Comparison of ENCODE assay signal across 8 mouse cellular contexts in the genomic region with DNA sequence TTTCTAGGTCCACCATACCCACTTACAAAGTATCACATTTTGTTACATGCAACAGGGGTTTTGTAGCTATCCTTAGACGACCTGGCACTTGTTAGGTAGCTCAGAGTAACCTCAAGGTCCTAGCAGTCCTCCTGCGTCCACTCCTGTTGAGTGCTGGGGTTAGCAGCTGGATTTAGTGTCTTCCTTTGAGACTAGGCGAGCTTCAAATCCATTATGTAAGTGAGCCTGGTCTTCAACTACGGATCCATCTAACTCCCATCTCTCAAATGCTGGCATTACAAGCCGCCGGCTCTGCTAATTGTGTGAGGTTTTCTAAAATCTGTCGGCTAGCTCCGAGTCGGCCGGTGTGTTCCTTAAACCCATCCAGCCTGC. TPM values are rescaled to one million over a fixed set of nuclear protein-coding genes. Genes with fewer than 3 reads are reported as not detected.
DNase-seq lines count a peak whose midpoint lies in the region; ATAC-seq and TF ChIP-seq lines count a peak whose summit lies in the region.

No protein-coding gene starts in this region.

- H3K27ac ChIP-seq in lung, embryonic 15.5 days: no peak overlapping the region
- H3K27ac ChIP-seq in embryonic fibroblast, embryonic 13.5 days (ENCODE audit: insufficient read depth, low read length): no peak overlapping the region
- no peak overlapping the region for H3K27ac ChIP-seq in intestine, postnatal 0 days (ENCODE audit: low read depth, low read length)
- peak overlapping the region; percentile 92 for H3K27ac ChIP-seq in neural tube, embryonic 15.5 days (replicated peaks)

- no peak for TF ChIP-seq CTCF in embryonic fibroblast, embryonic 13.5 days (IDR thresholded peaks at IDR 0.05; ENCODE audit: borderline replicate concordance, insufficient read depth, low read length)
- no peak for TF ChIP-seq CTCF in intestine, postnatal 0 days (IDR thresholded peaks at IDR 0.05; ENCODE audit: low read depth)

- H3K4me2 ChIP-seq in lung, embryonic 15.5 days: peak overlapping the region; percentile 63
- peak overlapping the region; percentile 67 for H3K4me2 ChIP-seq in intestine, postnatal 0 days (replicated peaks; ENCODE audit: low read depth)
- peak overlapping the region; percentile 66 for H3K4me2 ChIP-seq in neural tube, embryonic 15.5 days

- peak overlapping the region; percentile 82 for H3K9ac ChIP-seq in lung, embryonic 15.5 days
- H3K9ac ChIP-seq in intestine, postnatal 0 days (ENCODE audit: low read depth, low read length): no peak overlapping the region
- peak overlapping the region; percentile 97 for H3K9ac ChIP-seq in neural tube, embryonic 15.5 days (replicated peaks)

- no peak for ATAC-seq in lung, embryonic 15.5 days (ENCODE audit: borderline replicate concordance, extremely low read depth, low FRiP score, low TSS enrichment)
- no peak for ATAC-seq in intestine, postnatal 0 days
- ATAC-seq in neural tube, embryonic 15.5 days (ENCODE audit: low FRiP score): no peak; the same call in 1 of the 2 replicates

- H3K9me3 ChIP-seq in lung, embryonic 15.5 days: no peaks in the 10 kb centered on the region
- no peaks in the 10 kb centered on the region for H3K9me3 ChIP-seq in intestine, postnatal 0 days (ENCODE audit: control insufficient read depth)
- no peaks in the 10 kb centered on the region for H3K9me3 ChIP-seq in neural tube, embryonic 15.5 days (replicated peaks)

- H3K27me3 ChIP-seq in lung, embryonic 15.5 days: no peaks in the 10 kb centered on the region
- H3K27me3 ChIP-seq in intestine, postnatal 0 days (replicated peaks; ENCODE audit: control insufficient read depth, insufficient read depth, low read length): no peaks in the 10 kb centered on the region
- no peaks in the 10 kb centered on the region for H3K27me3 ChIP-seq in neural tube, embryonic 15.5 days (replicated peaks)

- DNase-seq in lung, postnatal 36 days: no peak
- DNase-seq in adrenal gland, postnatal 4 days (ENCODE audit: low spot score in 2 of 2): no peak
- no peak for DNase-seq in layer of hippocampus, adult 11-12 months (ENCODE audit: low spot score)
- DNase-seq in frontal cortex, postnatal 36 days (ENCODE audit: low spot score in 2 of 2): no peak

- WGBS in lung, embryonic 15.5 days: 8% methylated on average over 10 of the region's 10 CpGs
- 16% methylated on average over 10 of the region's 10 CpGs for WGBS in intestine, postnatal 0 days
- WGBS in neural tube, embryonic 15.5 days: 6% methylated on average over 10 of the region's 10 CpGs

- TF ChIP-seq POLR2A in embryonic fibroblast, embryonic 13.5 days (IDR thresholded peaks at IDR 0.05; ENCODE audit: low read depth, low read length): no peak

- H3K4me3 ChIP-seq in lung, embryonic 15.5 days: peak overlapping the region; percentile 97
- peak overlapping the region; percentile 41 for H3K4me3 ChIP-seq in embryonic fibroblast, embryonic 13.5 days (ENCODE audit: insufficient read depth, low read length)
- peak overlapping the region; percentile 70 for H3K4me3 ChIP-seq in intestine, postnatal 0 days (ENCODE audit: low read depth, low read length)
- peak overlapping the region; percentile 98 for H3K4me3 ChIP-seq in neural tube, embryonic 15.5 days (replicated peaks)

- peaks cover 9% of the 10 kb centered on the region; the same call in 1 of the 2 replicates for H3K36me3 ChIP-seq in lung, embryonic 15.5 days
- no peaks in the 10 kb centered on the region; the same call in 1 of the 2 replicates for H3K36me3 ChIP-seq in intestine, postnatal 0 days (ENCODE audit: control insufficient read depth, insufficient read depth)
- H3K36me3 ChIP-seq in neural tube, embryonic 15.5 days: peaks cover 19% of the 10 kb centered on the region

- H3K4me1 ChIP-seq in lung, embryonic 15.5 days: peaks cover 5% of the 10 kb centered on the region
- H3K4me1 ChIP-seq in embryonic fibroblast, embryonic 13.5 days (ENCODE audit: control insufficient read depth, insufficient read depth, low read length): 0 out of 2 replicates have a peak, but pooled peaks cover 2% of the 10 kb centered on the region
- H3K4me1 ChIP-seq in intestine, postnatal 0 days (replicated peaks; ENCODE audit: control insufficient read depth, insufficient read depth, low read length): no peaks in the 10 kb centered on the region
- peaks cover 20% of the 10 kb centered on the region for H3K4me1 ChIP-seq in neural tube, embryonic 15.5 days

RNA-seq across cellular contexts. Expression of a gene that starts 0.4 kb away (rescaled TPM):
- 19.1 and 21.9 TPM in 2 replicates for polyA plus RNA-seq in lung, embryonic 15.5 days (2015; fragmentation: Nextera tagmentation; extraction: Ambion mirVana)
- polyA plus RNA-seq in embryonic fibroblast, embryonic 13.5 days (2011; ENCODE audit: insufficient read length, low read depth, missing spikeins): 22.0 and 22.4 TPM in 2 replicates
- 13.9 and 18.8 TPM in 2 replicates for polyA plus RNA-seq in intestine, postnatal 0 days (2015; fragmentation: Nextera tagmentation; extraction: Ambion mirVana)
- 59.5 and 61.5 TPM in 2 replicates for polyA plus RNA-seq in neural tube, embryonic 15.5 days (2015; fragmentation: Nextera tagmentation; extraction: Ambion mirVana)
- 10 to 100 TPM; 26.0 to 32.5 TPM for total RNA-seq in adrenal gland, postnatal 4 days (2021)

RNA-seq across cellular contexts. Expression of a gene that starts 32.8 kb away (rescaled TPM):
- 17.4 and 17.9 TPM in 2 replicates for polyA plus RNA-seq in lung, embryonic 15.5 days (2015; fragmentation: Nextera tagmentation; extraction: Ambion mirVana)
- 4.7 and 5.1 TPM in 2 replicates for polyA plus RNA-seq in embryonic fibroblast, embryonic 13.5 days (2011; ENCODE audit: insufficient read length, low read depth, missing spikeins)
- polyA plus RNA-seq in intestine, postnatal 0 days (2015; fragmentation: Nextera tagmentation; extraction: Ambion mirVana): 9.6 and 11.5 TPM in 2 replicates
- polyA plus RNA-seq in neural tube, embryonic 15.5 days (2015; fragmentation: Nextera tagmentation; extraction: Ambion mirVana): 4.8 and 9.6 TPM in 2 replicates
- total RNA-seq in adrenal gland, postnatal 4 days (2021): 10 to 100 TPM in 1 of 2 experiments, 1 to 10 TPM in 1; 9.5 to 11.8 TPM

RNA-seq across cellular contexts. Expression of a gene that starts 44.4 kb away (rescaled TPM):
- 111 and 114 TPM in 2 replicates for polyA plus RNA-seq in lung, embryonic 15.5 days (2015; fragmentation: Nextera tagmentation; extraction: Ambion mirVana)
- 47.6 and 68.4 TPM in 2 replicates for polyA plus RNA-seq in embryonic fibroblast, embryonic 13.5 days (2011; ENCODE audit: insufficient read length, low read depth, missing spikeins)
- polyA plus RNA-seq in intestine, postnatal 0 days (2015; fragmentation: Nextera tagmentation; extraction: Ambion mirVana): 21.2 and 25.0 TPM in 2 replicates
- polyA plus RNA-seq in neural tube, embryonic 15.5 days (2015; fragmentation: Nextera tagmentation; extraction: Ambion mirVana): 116 and 117 TPM in 2 replicates
- total RNA-seq in adrenal gland, postnatal 4 days (2021): 10 to 100 TPM; 64.9 to 75.4 TPM

RNA-seq across cellular contexts. Expression of a gene that starts 44.5 kb away (rescaled TPM):
- polyA plus RNA-seq in lung, embryonic 15.5 days (2015; fragmentation: Nextera tagmentation; extraction: Ambion mirVana): 1.1 and 1.5 TPM in 2 replicates
- polyA plus RNA-seq in embryonic fibroblast, embryonic 13.5 days (2011; ENCODE audit: insufficient read length, low read depth, missing spikeins): 2.3 TPM in 1 of 2 replicates, not detected in the other
- polyA plus RNA-seq in intestine, postnatal 0 days (2015; fragmentation: Nextera tagmentation; extraction: Ambion mirVana): 36.2 and 43.7 TPM in 2 replicates
- polyA plus RNA-seq in neural tube, embryonic 15.5 days (2015; fragmentation: Nextera tagmentation; extraction: Ambion mirVana): 0.81 and 1.00 TPM in 2 replicates
- 1 to 10 TPM; 4.9 to 8.0 TPM for total RNA-seq in adrenal gland, postnatal 4 days (2021)

RNA-seq across cellular contexts. Expression of a gene that starts 59.2 kb away (rescaled TPM):
- 14.8 and 15.7 TPM in 2 replicates for polyA plus RNA-seq in lung, embryonic 15.5 days (2015; fragmentation: Nextera tagmentation; extraction: Ambion mirVana)
- polyA plus RNA-seq in embryonic fibroblast, embryonic 13.5 days (2011; ENCODE audit: insufficient read length, low read depth, missing spikeins): 16.6 and 18.6 TPM in 2 replicates
- polyA plus RNA-seq in intestine, postnatal 0 days (2015; fragmentation: Nextera tagmentation; extraction: Ambion mirVana): 14.6 and 16.3 TPM in 2 replicates
- 13.9 and 14.8 TPM in 2 replicates for polyA plus RNA-seq in neural tube, embryonic 15.5 days (2015; fragmentation: Nextera tagmentation; extraction: Ambion mirVana)
- 10 to 100 TPM; 34.3 to 36.6 TPM for total RNA-seq in adrenal gland, postnatal 4 days (2021)

Comparison
In these comparisons a context has a peak if more than half of its experiments do, and no peak if none do; other contexts are left out.
1. H3K4me3 ChIP-seq: peak in every context shown above with its lines; median percentile 98 in neural tube, embryonic 15.5 days; 97 in lung, embryonic 15.5 days; 70 in intestine, postnatal 0 days; 41 in embryonic fibroblast, embryonic 13.5 days.